Mouse (Mus musculus): ENCODE data around the gene Mageb4.
"Not testable (repeated sequence)": the region's sequence is repeated elsewhere in the genome, so short reads cannot be mapped to it uniquely, and the experiment has no call there.

Gene Mageb4

GRCm38 (mm10) chrX:86304993-86305392, at the start of gene Mageb4:
Gene Mageb4, minus strand, starts transcription at chrX:86305093.
- DNase-seq, result not testable (repeated sequence)

DNA sequence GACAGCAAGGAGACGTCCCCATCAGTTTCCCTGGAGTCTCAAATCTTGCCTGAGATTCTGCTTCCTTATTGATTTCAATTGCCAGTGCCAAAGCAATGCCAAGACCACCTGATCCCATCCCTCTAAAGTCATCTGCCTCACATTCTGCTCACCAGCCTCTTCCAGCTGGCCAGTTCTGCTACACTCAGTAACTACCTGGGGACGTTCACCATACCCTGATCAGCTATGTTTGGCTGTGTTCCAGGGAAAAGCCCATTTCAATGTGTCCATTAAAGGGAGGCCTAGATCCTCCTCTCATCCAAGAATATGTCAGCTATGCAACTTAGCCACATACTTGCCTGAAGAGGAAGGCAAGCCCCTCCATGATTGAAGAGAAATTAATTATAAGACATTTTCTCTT, 20.3 kb downstream of the Mageb4 start:
- DNase-seq, result not testable (repeated sequence)

GRCm38 (mm10) chrX:86245950-86246349, 58.9 kb downstream of the Mageb4 start:
- not testable (repeated sequence) for DNase-seq

GRCm38 (mm10) chrX:86237246-86237645, 67.6 kb downstream of the Mageb4 start:
- no peak for DNase-seq

All from kidney, adult 11 months (tissue).